Mouse (Mus musculus) limb, embryonic 14.5 days (tissue): ENCODE data around the gene Pml. TPM values are rescaled to one million over a fixed set of nuclear protein-coding genes. Genes with fewer than 3 reads are reported as not detected.

Experiments used
- ATAC-seq: fragments of 200-750 bp; cut with Nextera tagmentation; 2 replicates; pipeline ENCODE4 v1.8.0; 2017; ENCODE audit warnings: low read depth, moderate number of reproducible peaks, moderate TSS enrichment; ENCODE audit not compliant: low FRiP score
- DNase-seq: peaks from one replicate; pipeline ENCODE4 v3.0.0-alpha.2; 2015; ENCODE audit warnings: low spot score
- H3K27ac ChIP-seq: fragments of 300-500 bp; sonication (generic); replicated peaks from 2 replicates; pipeline ENCODE4 v1.5.1; 2014; ENCODE audit warnings: low read depth, mild to moderate bottlenecking, low read length, moderate library complexity, mixed read lengths
- H3K27me3 ChIP-seq: fragments of 300-500 bp; sonication (generic); 2 replicates; pipeline ENCODE4 v1.6.1; 2014; ENCODE audit warnings: low read length, mixed read lengths; ENCODE audit not compliant: control insufficient read depth, insufficient read depth
- H3K36me3 ChIP-seq: fragments of 300-500 bp; sonication (generic); 2 replicates; pipeline ENCODE4 v1.6.1; 2014; ENCODE audit warnings: mild to moderate bottlenecking, low read length, moderate library complexity, mixed read lengths; ENCODE audit not compliant: control insufficient read depth, insufficient read depth
- H3K4me1 ChIP-seq: fragments of 300-500 bp; sonication (generic); 2 replicates; pipeline ENCODE4 v1.6.1; 2014; ENCODE audit warnings: antibody characterized with exemption, low read length, mixed read lengths; ENCODE audit not compliant: control insufficient read depth, insufficient read depth
- H3K4me2 ChIP-seq: fragments of 300-500 bp; sonication (generic); replicated peaks from 2 replicates; pipeline ENCODE4 v1.6.1; 2014; ENCODE audit warnings: low read depth, mild to moderate bottlenecking, low read length, moderate library complexity; ENCODE audit not compliant: severe bottlenecking
- H3K4me3 ChIP-seq: fragments of 300-500 bp; sonication (generic); replicated peaks from 2 replicates; pipeline ENCODE4 v1.5.1; 2014; ENCODE audit warnings: low read length
- H3K9ac ChIP-seq: fragments of 300-500 bp; sonication (generic); 2 replicates; pipeline ENCODE4 v1.6.1; 2014; ENCODE audit warnings: mild to moderate bottlenecking, low read depth, low read length, moderate library complexity; ENCODE audit not compliant: severe bottlenecking
- H3K9me3 ChIP-seq: fragments of 300-500 bp; sonication (generic); 2 replicates; pipeline ENCODE4 v1.6.1; 2016; ENCODE audit warnings: low read length; ENCODE audit not compliant: control insufficient read depth
- POLR2A ChIP-seq: fragments of 200-500 bp; IDR thresholded peaks from 2 replicates; pipeline ENCODE4 v1.8.0; 2012; ENCODE audit warnings: inconsistent platforms, mild to moderate bottlenecking, moderate library complexity, borderline replicate concordance; ENCODE audit not compliant: insufficient read depth, insufficient read length; ENCODE audit errors: extremely low read depth
- WGBS: fragments of 180-500 bp; shearing (Covaris S2); extraction: QIAGEN DNeasy Blood & Tissue Kit; methylation state at CpG from one replicate; pipeline ENCODE4 v1.1.7; 2014; 5-methylcytosine and 5-hydroxymethylcytosine counted together
- polyA plus RNA-seq, 2 experiments: library from polyadenylated mRNA; depleted of rRNA in 1 of 2; stranded (reverse) in 1 of 2; unstranded in 1 of 2; fragments of >200 nt; fragmentation: Nextera tagmentation in 1 of 2; extraction: Ambion mirVana in 1 of 2; gene quantifications; 2 replicates each; pipeline versions ENCODE4 v1.2.1 to v1.2.3; 2012 to 2014

Gene Pml
- polyA plus RNA-seq, 2 experiments = 15.4 to 22.4 TPM

DNA sequence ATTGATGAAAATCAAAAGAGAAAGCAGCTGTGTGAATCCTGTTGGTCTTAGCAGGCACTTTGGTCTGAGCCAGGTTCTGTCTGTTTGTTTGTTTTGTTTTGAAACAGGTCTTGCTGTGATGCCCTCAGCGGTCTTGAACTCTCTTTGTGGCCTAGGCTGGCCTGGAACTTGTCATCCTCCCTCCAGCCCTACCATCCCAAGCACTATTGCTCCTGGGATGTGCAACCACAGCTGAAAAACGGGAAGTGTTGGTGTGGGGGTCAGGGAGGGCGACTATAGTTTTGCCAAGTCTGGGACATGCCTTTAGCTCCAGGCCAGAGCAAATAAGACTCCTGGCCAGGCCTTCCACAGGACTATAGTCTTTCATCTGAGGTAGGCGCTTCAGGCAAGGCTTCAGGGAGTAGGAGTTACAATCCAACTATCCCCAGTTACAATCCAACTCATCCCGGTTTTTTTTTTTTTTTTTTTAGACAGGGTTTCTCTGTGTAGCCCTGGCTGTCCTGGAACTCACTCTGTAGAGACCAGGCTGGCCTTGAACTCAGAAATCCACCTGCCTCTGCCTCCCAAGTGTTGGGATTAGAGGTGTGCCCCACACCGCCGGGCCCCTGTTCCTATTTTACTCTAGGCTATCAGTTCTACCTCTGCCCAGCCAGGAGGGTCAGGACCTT lies 706 bp downstream of the Pml start:
- 37% methylated on average over 7 of the region's 7 CpGs for WGBS
- no peaks in the 10 kb centered on the region for H3K27me3 ChIP-seq
- DNase-seq = no peak
- peaks cover 4% of the 10 kb centered on the region for H3K36me3 ChIP-seq
- TF ChIP-seq POLR2A = no peak
- peak overlapping the region; percentile 56 for H3K4me3 ChIP-seq
- peak overlapping the region; percentile 91; the same call in 1 of the 2 replicates for H3K27ac ChIP-seq
- no peak for ATAC-seq
- no peaks in the 10 kb centered on the region for H3K9me3 ChIP-seq
- peak overlapping the region; percentile 70 for H3K9ac ChIP-seq
- peak overlapping the region; percentile 81 for H3K4me2 ChIP-seq
- H3K4me1 ChIP-seq = peaks cover 27% of the 10 kb centered on the region

DNA sequence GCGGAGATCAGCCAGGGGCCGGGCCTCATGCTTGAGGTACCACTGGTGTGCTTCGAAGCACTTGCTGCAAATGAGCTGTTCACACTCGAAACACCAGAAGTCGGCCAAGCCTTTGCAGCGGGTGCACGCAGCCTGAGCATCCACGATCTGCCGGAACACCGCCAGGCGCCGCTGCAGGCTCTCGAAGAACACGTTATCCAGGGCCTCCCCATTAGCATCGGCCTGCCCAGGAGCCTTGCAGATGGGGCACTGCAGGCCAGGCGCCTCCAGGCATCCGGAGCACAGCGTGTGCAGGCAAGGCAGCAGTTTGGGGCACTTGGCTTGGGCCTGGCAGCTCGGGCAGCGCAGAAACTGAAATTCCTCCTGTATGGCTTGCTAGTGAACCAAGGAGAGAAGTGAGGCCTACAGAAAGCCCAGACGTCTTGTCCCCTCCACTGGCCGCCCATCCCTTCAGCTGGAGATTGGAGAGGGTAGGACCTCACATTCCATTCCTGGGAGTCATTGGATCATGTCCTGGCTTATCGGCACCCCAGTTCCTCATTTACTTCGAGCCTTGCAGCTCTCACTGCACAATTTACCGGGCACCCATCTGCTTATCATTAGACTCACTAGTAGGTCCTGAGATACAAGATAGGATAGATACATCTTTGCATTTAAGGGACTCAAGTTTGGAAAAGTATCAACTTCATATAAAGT lies 2.4 kb downstream of the Pml start:
- no peaks in the 10 kb centered on the region for H3K27me3 ChIP-seq
- peak; percentile 72 for ATAC-seq
- peak overlapping the region; percentile 26 for H3K4me3 ChIP-seq
- 0 out of 2 replicates have a peak overlapping the region, but pooled peaks have one; percentile 4 for H3K27ac ChIP-seq
- peaks cover 4% of the 10 kb centered on the region for H3K36me3 ChIP-seq
- no peaks in the 10 kb centered on the region for H3K9me3 ChIP-seq
- TF ChIP-seq POLR2A = no peak
- H3K9ac ChIP-seq = peak overlapping the region; percentile 54
- 7% methylated on average over 25 of the region's 25 CpGs for WGBS
- H3K4me2 ChIP-seq = peak overlapping the region; percentile 49
- peaks cover 30% of the 10 kb centered on the region for H3K4me1 ChIP-seq
- DNase-seq = peak; percentile 80

DNA sequence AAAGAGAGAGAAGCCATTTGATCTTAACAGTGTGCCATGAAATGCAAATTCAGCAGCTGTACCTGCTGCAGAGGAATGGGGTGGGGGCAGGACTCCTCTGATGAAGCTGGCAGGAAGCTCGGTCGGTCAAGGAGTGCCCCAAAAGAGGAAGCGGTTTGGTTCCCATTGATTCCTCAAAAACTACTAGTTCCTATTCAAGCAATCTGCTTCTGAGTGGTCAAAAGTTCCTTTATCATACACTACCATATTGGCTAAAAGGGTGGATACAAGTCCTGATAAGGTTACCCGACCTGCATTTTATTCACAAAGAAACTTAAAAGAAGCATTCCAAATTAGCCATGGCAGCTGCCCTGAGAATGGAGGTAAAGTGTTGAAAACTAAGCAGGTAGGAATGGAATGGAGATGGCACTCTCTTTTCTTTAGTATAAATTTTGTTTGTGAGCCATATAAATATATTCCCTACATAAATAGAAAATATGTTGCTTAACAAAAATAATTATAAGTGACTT lies 3.4 kb downstream of the Pml start:
- 66% methylated on average over 4 of the region's 4 CpGs for WGBS
- ATAC-seq = no peak
- Histone ChIP-seq H3K9me3 (no peaks in the 10 kb centered on the region), H3K9ac (no peak overlapping the region), H3K4me2 (no peak overlapping the region), H3K4me3 (no peak overlapping the region), H3K27ac (no peak overlapping the region), H3K36me3 (peaks cover 4% of the 10 kb centered on the region), H3K4me1 (peaks cover 40% of the 10 kb centered on the region), H3K27me3 (no peaks in the 10 kb centered on the region)
- TF ChIP-seq POLR2A = no peak
- DNase-seq = no peak

DNA sequence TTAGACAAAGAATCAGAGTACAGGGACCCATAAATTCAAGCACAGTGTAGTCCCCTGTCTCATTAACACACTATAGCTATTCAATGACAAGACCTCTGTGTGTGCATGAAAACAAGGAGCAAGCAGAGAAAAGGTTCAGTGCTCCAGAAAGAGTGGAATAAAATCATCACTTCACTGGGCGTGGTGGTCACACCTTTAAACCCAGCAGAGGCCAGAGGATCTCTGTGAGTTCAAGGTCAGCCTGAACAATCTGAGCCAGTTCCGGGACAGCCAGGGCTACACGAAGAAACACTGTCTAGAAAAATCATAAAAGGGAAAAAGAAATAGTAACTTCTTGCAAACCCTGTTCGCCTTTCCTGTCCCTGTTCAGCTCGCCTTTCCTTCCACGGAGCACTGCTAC lies 5.9 kb downstream of the Pml start:
- Histone ChIP-seq H3K36me3 (peaks cover 7% of the 10 kb centered on the region), H3K27ac (no peak overlapping the region), H3K9ac (no peak overlapping the region), H3K9me3 (no peaks in the 10 kb centered on the region), H3K4me1 (peaks cover 29% of the 10 kb centered on the region), H3K27me3 (no peaks in the 10 kb centered on the region), H3K4me2 (no peak overlapping the region), H3K4me3 (no peak overlapping the region)
- ATAC-seq = no peak
- no peak for DNase-seq
- WGBS = 88% methylated on average over 6 of the region's 6 CpGs
- TF ChIP-seq POLR2A = no peak

DNA sequence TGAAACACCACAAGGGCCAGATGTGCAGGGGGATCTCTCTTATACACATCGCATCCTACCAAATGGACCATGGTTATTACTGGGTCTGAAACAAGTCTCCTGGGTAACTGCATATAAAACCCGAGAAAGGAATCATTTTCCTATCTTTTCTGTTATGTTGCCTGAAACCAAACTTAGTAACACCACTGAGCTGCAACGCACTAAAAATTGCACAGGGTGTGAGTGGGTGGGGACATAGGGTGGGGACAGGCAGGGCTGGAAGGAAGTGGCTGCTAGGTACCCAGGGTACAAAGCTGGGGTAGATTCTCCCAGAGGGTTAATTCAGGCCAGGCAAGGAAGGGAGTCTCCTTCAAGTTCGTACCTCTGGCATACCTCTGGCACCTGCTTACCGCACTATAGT lies 6.9 kb downstream of the Pml start:
- Histone ChIP-seq H3K36me3 (peaks cover 7% of the 10 kb centered on the region), H3K4me2 (no peak overlapping the region), H3K4me3 (no peak overlapping the region), H3K27ac (no peak overlapping the region), H3K4me1 (peaks cover 24% of the 10 kb centered on the region), H3K27me3 (no peaks in the 10 kb centered on the region), H3K9ac (no peak overlapping the region), H3K9me3 (no peaks in the 10 kb centered on the region)
- 62% methylated on average over 5 of the region's 5 CpGs for WGBS
- ATAC-seq (no peak), DNase-seq (no peak)
- no peak for TF ChIP-seq POLR2A
